Mouse (Mus musculus): ENCODE measurements around the gene Cox7a1.

The Cox7a1 gene

GRCm38 (mm10) chr7:30220008-30220356 lies 36.0 kb downstream of the Cox7a1 start:
- DNase-seq (ENCODE audit: low spot score in 2 of 2) = no peak

DNA sequence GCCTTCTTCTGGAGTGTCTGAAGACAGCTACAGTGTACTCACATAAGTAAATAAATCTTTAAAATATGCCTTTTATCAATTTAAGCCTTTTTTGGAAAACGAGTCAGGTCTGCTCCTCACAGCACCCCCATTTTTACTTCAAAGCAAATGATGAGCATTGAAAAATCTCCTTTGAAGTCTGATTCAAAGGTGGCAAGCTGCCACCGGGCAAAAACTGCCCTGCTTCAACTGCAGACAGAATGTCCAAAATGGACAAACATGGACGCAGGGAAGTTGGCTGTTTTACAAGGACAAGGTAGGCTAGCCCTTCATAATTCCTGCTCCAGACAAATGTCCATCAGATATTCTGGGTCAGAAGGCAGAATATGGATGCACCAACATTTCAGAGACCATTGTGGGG lies 37.5 kb downstream of the Cox7a1 start:
- no peak for DNase-seq (ENCODE audit: low spot score in 2 of 2)

- DNase-seq (ENCODE audit: low spot score in 2 of 2) = no peak
Observed at GRCm38 (mm10) chr7:30222205-30222604, 38.3 kb downstream of the Cox7a1 start.

DNA sequence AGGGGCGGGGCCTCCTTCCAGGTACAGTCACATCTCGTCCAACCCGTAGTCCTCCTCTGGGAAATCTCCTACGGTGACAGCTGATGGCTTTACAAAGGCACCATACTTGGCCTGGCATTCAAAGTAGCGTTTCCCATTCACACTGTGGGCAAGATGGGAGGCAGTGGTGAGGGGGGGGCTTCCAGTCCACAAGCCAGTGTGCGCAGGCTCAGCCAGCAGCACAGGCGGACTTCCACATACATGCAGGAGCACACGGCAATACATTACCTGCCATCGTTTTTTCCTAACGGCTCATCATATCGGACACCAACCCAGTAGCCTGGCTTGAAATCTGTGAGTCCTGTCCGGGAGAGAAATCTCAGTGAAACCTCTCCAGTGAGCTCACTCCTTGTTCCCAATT lies 40.3 kb downstream of the Cox7a1 start:
- DNase-seq (ENCODE audit: low spot score in 2 of 2) = no peak

DNA sequence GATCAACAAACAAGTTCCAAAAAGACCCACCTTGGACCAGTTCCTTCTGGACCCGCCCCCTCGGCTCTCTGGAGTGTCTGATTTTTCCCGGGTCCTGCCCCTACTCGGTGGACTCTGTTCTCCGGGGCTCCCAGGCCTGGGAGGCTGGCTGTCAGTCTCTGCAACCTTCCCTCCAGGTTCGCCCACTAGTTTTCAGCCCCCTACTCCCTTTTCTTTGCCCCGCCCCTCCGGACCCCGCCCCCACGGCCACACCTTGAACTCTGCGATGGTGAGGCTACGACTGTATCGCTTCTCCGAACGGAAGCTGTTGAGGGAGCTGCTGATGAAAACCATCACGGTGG lies 47.4 kb downstream of the Cox7a1 start:
- no peak for DNase-seq (ENCODE audit: low spot score in 2 of 2)

DNA sequence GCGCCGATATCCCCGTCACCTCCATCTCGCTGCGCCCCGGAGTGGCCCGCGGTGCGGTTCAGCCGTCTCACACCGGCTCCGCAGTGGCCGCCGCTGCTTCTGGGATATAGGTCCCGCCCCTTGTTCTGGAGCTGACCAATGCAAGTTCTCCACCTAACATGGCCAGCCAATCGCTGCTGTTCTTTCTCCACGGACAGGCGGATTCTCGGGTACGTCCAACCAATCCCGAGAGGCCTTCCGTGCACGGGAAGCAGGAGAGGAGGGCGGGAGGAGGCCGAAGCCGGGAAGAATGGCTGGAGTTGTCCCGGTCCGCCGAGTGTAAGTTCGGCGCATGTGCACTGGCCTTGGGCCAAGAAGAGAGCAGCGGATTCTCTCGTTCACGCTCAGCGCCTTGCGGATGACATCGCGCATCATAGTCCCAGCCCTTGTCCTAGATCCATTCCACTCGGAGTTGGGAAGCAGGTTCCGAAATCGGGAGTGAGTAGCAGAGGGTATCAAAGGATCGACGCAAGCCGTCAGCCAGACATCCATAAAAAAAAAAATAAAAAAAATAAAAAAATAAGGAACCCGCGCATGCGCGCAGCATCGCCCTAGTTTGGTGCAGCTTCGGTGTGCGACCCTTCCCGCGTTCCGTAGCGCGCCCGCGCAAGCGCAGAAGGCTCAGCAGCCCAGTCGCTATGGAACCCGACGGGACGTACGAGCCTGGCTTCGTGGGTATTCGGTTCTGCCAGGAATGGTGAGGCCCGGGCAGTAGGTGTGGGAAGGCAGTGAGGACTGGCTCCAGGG lies 47.9 kb downstream of the Cox7a1 start, which contains the start of the genes Polr2i and Tbcb:
Gene Polr2i (plus strand): TSS at position 280 of the 786 bp plus-strand sequence.
Gene Tbcb (minus strand): TSS at position 604 of the 786 bp plus-strand sequence.
- DNase-seq (ENCODE audit: low spot score in 2 of 2) = peak; percentile 97 to 98

DNA sequence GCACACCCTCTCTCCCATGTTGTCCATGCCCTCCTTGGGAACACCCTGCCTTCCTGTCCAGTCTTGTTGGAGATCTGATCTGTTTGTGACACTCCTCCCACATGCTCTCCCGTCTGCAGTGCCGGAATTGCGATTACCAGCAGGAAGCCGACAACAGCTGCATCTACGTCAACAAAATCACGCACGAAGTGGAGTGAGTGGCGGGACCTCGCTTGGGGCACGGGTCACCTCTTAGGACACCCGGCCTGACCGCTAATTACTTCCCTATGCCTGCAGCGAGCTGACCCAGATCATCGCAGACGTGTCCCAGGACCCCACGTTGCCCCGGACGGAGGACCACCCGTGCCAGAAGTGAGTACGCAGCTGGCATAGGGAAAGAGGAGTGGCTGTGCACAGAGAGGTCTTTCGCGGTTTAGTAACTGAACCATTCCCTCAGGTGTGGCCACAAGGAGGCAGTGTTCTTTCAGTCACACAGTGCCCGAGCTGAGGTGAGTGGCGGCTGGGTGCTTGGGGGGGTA lies 48.7 kb downstream of the Cox7a1 start:
- DNase-seq (ENCODE audit: low spot score in 2 of 2) = peak; percentile 23 to 65

GRCm38 (mm10) chr7:30233387-30233786 lies 49.4 kb downstream of the Cox7a1 start:
- peak; percentile 19 to 23 for DNase-seq (ENCODE audit: low spot score in 2 of 2)

- no peak for DNase-seq (ENCODE audit: low spot score in 2 of 2)
Observed at GRCm38 (mm10) chr7:30234276-30234858, 50.4 kb downstream of the Cox7a1 start.

DNA sequence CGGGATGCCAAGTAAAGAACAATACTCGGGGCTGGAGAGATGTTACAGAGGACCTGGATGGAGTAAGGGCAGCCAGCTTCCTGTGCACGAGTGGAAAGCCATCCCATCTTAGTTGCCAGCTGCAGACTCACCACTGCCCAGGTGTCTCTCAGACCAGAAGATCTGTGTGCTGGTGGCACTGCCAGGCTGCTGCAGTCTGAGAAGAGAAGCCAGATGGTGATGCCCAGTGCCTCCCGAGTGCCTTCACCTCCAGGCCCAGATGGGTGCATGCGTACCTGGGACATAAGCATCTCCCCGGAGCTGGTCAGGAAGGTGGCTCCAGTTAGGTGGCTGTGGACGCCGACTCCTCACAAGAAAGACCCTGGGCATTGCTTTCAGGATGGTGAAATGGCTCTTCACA lies 51.1 kb downstream of the Cox7a1 start:
- no peak for DNase-seq (ENCODE audit: low spot score in 2 of 2)

- no peak for DNase-seq (ENCODE audit: low spot score in 2 of 2)
Observed at GRCm38 (mm10) chr7:30235625-30236024, 51.7 kb downstream of the Cox7a1 start, which contains the start of gene Ovol3. Ovol3 (minus strand) TSS chr7:30235725.
